In genomic region chr14:120379716-120380115, GRCm38 (mm10) we compare ENCODE assay signal across 13 mouse cellular contexts.
DNase-seq lines count a peak whose midpoint lies in the region; ATAC-seq lines count a peak whose summit lies in the region.
"Had no signal": no experiment of that assay in that cellular context is flagged by ENCODE, and none has a peak within 500 bp of the region (broad histone marks: within the 10 kb centered on the region; RNA-seq: fewer than 3 reads in every experiment).

No protein-coding gene starts in this region.

- H3K27ac ChIP-seq in kidney, embryonic 14.5 days (ENCODE audit: low read depth, low read length) = no peak overlapping the region
- 0 out of 2 replicates have a peak overlapping the region, but pooled peaks have one; percentile 25 for H3K27ac ChIP-seq in kidney, embryonic 15.5 days
- H3K27ac ChIP-seq: left cerebral cortex, adult 2 months had no signal

- ATAC-seq in kidney, embryonic 14.5 days (ENCODE audit: low FRiP score, low TSS enrichment) = no peak
- ATAC-seq in kidney, embryonic 15.5 days (replicated peaks; ENCODE audit: low FRiP score) = no peak

- no peak overlapping the region for H3K9ac ChIP-seq in kidney, embryonic 14.5 days (ENCODE audit: low read depth, low read length)
- no peak overlapping the region for H3K9ac ChIP-seq in kidney, embryonic 15.5 days

- no peaks in the 10 kb centered on the region for H3K9me3 ChIP-seq in kidney, embryonic 14.5 days (ENCODE audit: control insufficient read depth, low read length)
- H3K9me3 ChIP-seq in kidney, embryonic 15.5 days (replicated peaks) = no peaks in the 10 kb centered on the region

- H3K4me3 ChIP-seq in kidney, embryonic 14.5 days (ENCODE audit: low read length) = no peak overlapping the region
- H3K4me3 ChIP-seq in kidney, embryonic 15.5 days (replicated peaks) = no peak overlapping the region
- H3K4me3 ChIP-seq: erythroblast, embryonic 14.5 days; left cerebral cortex, adult 2 months; myocyte had no signal

- peak; percentile 43 for DNase-seq in kidney, adult 11 months
- peak; percentile 79 for DNase-seq in gastrocnemius, postnatal 25 days
- DNase-seq in lung, postnatal 4 days = peak; percentile 69 to 86
- no peak for DNase-seq in yolk sac, embryonic 10.5 days (ENCODE audit: low spot score)
- DNase-seq in embryo, embryonic 10 days (ENCODE audit: low spot score) = no peak
- no peak for DNase-seq in spleen, adult 12 weeks (ENCODE audit: low spot score)
- DNase-seq: cerebellum, adult 9-11 months; thymus, postnatal 14 days had no signal

- H3K4me2 ChIP-seq in kidney, embryonic 14.5 days (replicated peaks; ENCODE audit: low read depth, low read length) = no peak overlapping the region
- H3K4me2 ChIP-seq in kidney, embryonic 15.5 days = no peak overlapping the region

- H3K36me3 ChIP-seq in kidney, embryonic 14.5 days (ENCODE audit: control insufficient read depth, insufficient read depth, low read length) = 0 out of 2 replicates have a peak, but pooled peaks cover 3% of the 10 kb centered on the region
- peaks cover 16% of the 10 kb centered on the region; the same call in 1 of the 2 replicates for H3K36me3 ChIP-seq in kidney, embryonic 15.5 days

- peaks cover 16% of the 10 kb centered on the region for H3K4me1 ChIP-seq in kidney, embryonic 14.5 days (ENCODE audit: control insufficient read depth, insufficient read depth, low read length)
- H3K4me1 ChIP-seq in kidney, embryonic 15.5 days = peaks cover 42% of the 10 kb centered on the region

- 58% methylated on average over 4 of the region's 4 CpGs for WGBS in kidney, embryonic 14.5 days
- 60% methylated on average over 4 of the region's 4 CpGs for WGBS in kidney, embryonic 15.5 days

- no peaks in the 10 kb centered on the region for H3K27me3 ChIP-seq in kidney, embryonic 14.5 days (ENCODE audit: control insufficient read depth, insufficient read depth, low read length)
- H3K27me3 ChIP-seq in kidney, embryonic 15.5 days = no peaks in the 10 kb centered on the region

Comparison
In these comparisons a context has a peak if more than half of its experiments do, and no peak if none do; other contexts are left out.
1. DNase-seq: peak in kidney, adult 11 months (single experiment), gastrocnemius, postnatal 25 days (single experiment) and lung, postnatal 4 days (2 of 2); none in yolk sac, embryonic 10.5 days (single experiment), embryo, embryonic 10 days (single experiment) and spleen, adult 12 weeks (single experiment).